Mouse (Mus musculus) cerebellum, adult 9-11 months (tissue): ENCODE measurements around the gene Ttc29.

Experiments
- DNase-seq: peaks from one replicate; pipeline ENCODE4 v3.0.0; 2022

The Ttc29 gene

GRCm38 (mm10) chr8:78284805-78285204 lies 71.7 kb downstream of the Ttc29 start:
- no peak for DNase-seq

- no peak for DNase-seq
Measured at GRCm38 (mm10) chr8:78285366-78285765, 72.3 kb downstream of the Ttc29 start.

GRCm38 (mm10) chr8:78289374-78289971 lies 76.4 kb downstream of the Ttc29 start:
- DNase-seq, result no peak

- no peak for DNase-seq
Measured at GRCm38 (mm10) chr8:78290274-78290673, 77.2 kb downstream of the Ttc29 start.

- DNase-seq, result no peak
Measured at GRCm38 (mm10) chr8:78295494-78295893, 82.4 kb downstream of the Ttc29 start.

- no peak for DNase-seq
Measured at GRCm38 (mm10) chr8:78303579-78303978, 90.5 kb downstream of the Ttc29 start.

GRCm38 (mm10) chr8:78306604-78307003 lies 93.5 kb downstream of the Ttc29 start:
- no peak for DNase-seq

GRCm38 (mm10) chr8:78307131-78307530 lies 94.0 kb downstream of the Ttc29 start:
- DNase-seq, result no peak

GRCm38 (mm10) chr8:78309539-78309938 lies 96.4 kb downstream of the Ttc29 start:
- no peak for DNase-seq

GRCm38 (mm10) chr8:78315576-78315975 lies 102.5 kb downstream of the Ttc29 start:
- no peak for DNase-seq

GRCm38 (mm10) chr8:78317666-78318065 lies 104.6 kb downstream of the Ttc29 start:
- no peak for DNase-seq

GRCm38 (mm10) chr8:78323391-78323790 lies 110.3 kb downstream of the Ttc29 start:
- no peak for DNase-seq

GRCm38 (mm10) chr8:78340689-78341529 lies 127.8 kb downstream of the Ttc29 start:
- peak; percentile 3 for DNase-seq

GRCm38 (mm10) chr8:78342151-78342550 lies 129.1 kb downstream of the Ttc29 start:
- no peak for DNase-seq

GRCm38 (mm10) chr8:78344006-78344405 lies 130.9 kb downstream of the Ttc29 start:
- no peak for DNase-seq

- no peak for DNase-seq
Measured at GRCm38 (mm10) chr8:78345705-78346104, 132.6 kb downstream of the Ttc29 start.

- DNase-seq, result no peak
Measured at GRCm38 (mm10) chr8:78346131-78346621, 133.1 kb downstream of the Ttc29 start.

GRCm38 (mm10) chr8:78353902-78354301 lies 140.8 kb downstream of the Ttc29 start:
- DNase-seq, result no peak

GRCm38 (mm10) chr8:78354801-78355200 lies 141.7 kb downstream of the Ttc29 start:
- DNase-seq, result no peak

- DNase-seq, result no peak
Measured at GRCm38 (mm10) chr8:78390756-78391155, 177.7 kb downstream of the Ttc29 start.

GRCm38 (mm10) chr8:78419272-78419671 lies 206.2 kb downstream of the Ttc29 start:
- no peak for DNase-seq

- no peak for DNase-seq
Measured at GRCm38 (mm10) chr8:78420101-78420503, 207.0 kb downstream of the Ttc29 start.

- DNase-seq, result no peak
Measured at GRCm38 (mm10) chr8:78423937-78424336, 210.8 kb downstream of the Ttc29 start.

- DNase-seq, result no peak
Measured at GRCm38 (mm10) chr8:78426455-78426854, 213.4 kb downstream of the Ttc29 start.
